Mouse (Mus musculus): ENCODE measurements at regions not wholly inside any gene's neighbourhood (a gene's known extent, or its start where the extent isn't known, plus 50 kb on each side); places are given as distances from the start of the nearest gene placed in this dataset.
A peak's percentile ranks its signal among the peaks of the same experiment; 100 is the strongest.

DNA sequence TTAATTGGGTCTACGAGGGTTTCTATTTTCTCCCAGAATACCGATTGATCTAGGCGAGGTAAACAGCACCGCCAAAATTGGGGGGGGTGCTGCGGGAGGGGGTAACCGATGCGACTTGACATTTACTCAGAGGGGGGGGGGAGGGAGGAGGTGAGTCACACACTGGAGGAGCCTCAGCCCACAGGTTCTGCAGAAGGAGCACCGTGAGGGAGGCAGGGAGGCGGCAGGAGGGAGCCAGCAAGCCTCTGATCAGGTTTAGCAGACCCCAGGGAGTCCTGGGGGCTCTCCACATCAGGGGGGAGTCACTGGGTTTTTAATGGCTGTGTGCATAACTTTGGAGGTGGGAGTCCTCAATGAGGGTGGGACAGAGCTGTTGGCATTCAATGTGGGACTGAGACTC, 51.3 kb upstream of the Ier5l start:
- peak; percentile 53 for DNase-seq

DNA sequence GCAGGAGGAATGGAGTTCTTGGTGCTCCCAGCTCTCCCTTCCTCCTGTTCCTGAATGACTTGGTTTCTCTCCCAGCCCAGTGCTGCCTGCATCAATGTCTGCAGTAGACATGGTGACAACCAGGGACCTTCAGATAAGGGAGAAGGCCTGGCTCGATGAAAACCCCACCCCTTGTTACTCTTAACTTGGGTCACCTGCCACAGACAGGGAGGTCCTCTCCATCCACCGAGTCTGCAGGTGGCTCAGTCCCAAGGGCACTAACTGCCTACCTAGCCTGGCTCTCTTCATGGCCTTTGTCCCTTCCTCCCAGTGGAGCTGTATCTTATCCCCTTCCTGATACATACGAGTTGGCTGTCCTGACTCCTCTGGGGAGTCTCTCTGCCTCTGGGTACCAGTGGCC, 51.8 kb upstream of the Ier5l start:
- DNase-seq, result no peak

DNA sequence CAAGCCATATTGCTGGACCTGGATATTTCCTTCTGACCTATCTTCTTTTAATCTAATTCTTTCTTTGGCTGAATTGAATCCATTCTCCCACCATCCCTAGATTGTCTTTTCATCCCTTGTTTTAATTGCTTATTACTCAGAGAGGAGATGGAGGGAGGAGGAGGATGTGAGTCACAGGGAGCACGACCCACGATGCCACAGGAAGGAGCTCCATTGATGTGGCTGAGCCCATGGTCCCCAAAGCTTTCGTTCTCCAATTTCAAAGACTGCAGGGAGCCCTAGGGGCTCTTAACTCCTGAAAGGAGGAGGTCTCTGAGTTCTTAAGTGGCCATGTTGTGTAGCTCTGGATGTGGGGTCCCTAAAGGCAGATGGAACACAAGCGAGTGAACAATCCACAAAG, 53.5 kb upstream of the Ier5l start:
- DNase-seq, result no peak

DNA sequence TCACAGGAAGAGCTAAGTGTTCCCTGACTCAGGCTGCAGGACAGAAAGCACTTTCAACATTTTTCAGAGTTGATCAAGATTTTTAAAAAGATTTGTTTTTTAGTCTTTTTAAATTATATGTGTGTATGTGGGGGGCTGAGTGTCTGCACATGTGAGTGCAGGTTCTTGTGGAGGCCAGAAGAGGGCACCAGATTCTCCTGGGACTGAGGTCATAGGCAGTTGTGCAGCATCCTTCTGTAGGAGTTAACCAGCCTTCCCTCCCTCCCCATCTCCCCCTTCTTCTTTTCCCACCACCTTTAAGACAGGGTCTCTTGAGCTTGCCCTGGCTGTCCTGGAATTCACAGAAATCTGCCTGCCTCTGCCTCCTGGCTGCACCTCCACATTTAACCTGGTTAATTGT, 58.9 kb upstream of the Ier5l start:
- DNase-seq, result no peak

DNA sequence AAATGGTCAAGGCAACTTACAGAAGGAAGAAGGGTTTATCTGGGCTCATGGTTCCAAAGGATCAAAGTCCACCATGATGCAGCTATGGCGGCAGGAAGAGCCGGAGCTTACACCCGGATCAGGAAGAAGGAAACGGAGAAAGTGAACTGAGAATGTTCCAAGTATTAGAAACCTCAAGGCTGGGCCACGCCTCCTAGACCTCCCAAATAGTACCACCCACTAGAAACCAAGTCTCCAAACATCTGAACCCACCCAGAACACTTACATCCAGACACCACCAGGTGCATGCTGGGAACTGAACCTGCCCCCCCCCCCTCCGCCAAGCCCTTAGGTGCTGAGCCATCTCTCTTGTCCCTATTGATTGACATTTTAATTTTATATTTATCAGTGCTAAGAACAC, 59.3 kb upstream of the Ier5l start:
- DNase-seq, result no peak

DNA sequence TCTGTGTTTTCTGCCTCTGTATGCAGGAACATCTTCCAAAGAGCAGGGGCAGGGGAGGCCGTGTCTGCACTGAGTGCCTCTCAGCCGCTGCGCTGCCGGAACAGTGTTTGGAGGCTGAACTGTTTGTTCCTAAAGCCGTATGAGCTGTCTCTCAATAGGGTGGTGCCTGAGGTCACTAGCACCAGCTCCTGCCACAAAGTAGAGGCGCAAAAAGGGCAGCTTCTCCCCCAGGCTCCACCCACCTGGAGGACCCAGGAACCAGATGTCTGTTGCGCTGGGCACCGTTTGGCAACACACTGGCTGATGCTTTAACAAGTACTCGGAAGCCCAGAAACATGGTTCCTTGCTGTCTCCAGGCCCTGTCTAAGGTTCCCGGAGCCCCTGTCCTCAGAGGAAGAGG, 60.4 kb upstream of the Cstad start:
- no peak for DNase-seq

DNA sequence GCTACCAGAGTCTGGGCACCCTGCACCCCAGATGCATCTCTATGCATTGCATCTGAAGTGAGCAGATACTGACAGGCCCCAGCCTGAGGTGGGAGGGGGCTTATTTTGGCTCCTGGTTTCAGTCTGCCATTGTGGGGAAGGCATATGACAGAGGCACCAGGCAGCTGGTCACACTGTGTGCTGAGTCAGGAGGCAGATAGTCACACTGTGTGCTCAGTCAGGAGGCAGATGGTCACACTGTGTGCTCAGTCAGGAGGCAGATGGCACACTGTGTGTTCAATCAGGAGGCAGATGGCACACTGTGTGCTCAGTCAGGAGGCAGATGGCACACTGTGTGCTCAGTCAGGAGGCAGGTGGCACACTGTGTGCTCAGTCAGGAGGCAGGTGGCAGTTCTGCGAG, 55.5 kb upstream of the Cstad start:
- no peak for DNase-seq

DNA sequence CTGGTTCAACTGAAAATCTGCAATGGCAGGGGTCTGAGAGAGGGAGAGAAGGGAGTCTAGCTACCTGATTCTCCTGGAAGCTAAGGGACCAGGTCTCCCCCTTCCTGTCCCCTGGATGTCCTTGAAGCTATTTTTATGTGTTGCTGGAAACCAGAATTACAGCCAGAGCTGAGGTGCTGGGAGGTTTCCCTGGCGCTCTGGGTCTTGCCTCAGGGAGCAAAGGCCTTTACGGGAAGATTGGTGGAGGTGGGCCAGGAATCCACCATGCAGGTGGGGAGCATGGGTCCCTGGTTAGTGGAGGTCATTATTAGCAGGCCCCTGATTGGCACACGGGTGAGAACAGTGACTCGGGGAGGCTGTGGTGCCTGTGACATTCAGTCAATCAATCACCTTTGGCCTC, 53.3 kb upstream of the Cstad start:
- no peak for DNase-seq

DNA sequence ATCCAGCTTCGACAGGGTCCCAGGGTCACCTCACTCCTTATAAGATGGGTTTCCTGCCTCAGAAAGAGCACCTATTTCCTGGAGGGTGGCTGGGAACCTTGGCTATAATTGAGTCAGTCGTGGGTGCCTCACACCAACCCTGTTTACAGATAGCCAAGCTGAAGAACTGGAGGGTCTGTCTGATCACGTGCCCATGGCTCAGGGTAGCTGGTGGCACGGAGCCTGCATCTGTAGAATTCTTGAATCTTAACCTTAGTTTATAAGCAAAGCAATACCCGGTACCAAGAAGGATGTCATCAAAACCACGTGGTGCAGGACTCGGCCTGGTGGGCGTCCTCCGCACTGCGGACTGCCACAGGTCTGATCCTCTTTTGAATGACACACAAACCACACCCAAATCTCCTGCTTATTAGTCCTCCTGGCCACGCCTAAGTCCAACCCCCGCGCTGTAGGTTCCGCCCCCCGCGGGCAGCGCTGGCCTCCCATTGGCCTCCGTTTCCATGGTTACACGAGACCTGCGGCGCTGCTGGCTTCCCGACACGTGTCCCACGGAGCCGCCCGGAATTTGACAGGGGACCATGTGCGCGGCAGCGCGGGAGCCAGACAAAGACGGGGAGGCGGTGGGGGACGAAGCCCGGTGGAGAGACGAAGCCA, 49.9 kb upstream of the Cstad start:
- peak; percentile 93 for DNase-seq

All from right cerebral cortex, postnatal 25 days (tissue).